In the genomic region with DNA sequence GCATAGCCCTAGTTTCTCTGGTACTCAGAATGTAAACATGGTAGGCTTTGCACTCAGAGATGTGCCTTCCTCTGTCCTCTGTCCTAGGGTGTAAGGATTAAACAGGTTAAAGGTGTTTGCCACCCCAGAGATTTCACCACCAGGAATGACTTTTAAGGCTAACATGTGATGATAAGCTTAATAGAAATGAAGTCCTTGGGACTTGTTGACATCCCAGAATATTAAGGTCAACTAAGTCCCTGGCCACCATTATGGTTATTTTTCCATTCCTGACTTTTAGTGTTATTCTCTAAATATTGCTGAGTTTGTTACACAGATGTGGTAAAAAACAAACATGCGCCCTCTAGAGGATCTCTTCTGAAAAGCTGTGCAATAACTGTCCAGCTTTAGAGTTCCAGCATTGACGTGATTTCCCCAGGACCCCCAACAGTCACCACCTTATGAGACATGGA, we compare ENCODE assay signal across 8 mouse cellular contexts.
DNase-seq lines count a peak whose midpoint lies in the region; ATAC-seq and TF ChIP-seq lines count a peak whose summit lies in the region.

No protein-coding gene starts in this region.

- 8% methylated on average over 2 of the region's 2 CpGs for WGBS in embryonic facial prominence, embryonic 11.5 days
- 12% methylated on average over 2 of the region's 2 CpGs for WGBS in embryonic facial prominence, embryonic 10.5 days
- WGBS in lung, adult 2 months: 18% methylated on average over 2 of the region's 2 CpGs
- 8% methylated on average over 2 of the region's 2 CpGs for WGBS in embryonic facial prominence, embryonic 14.5 days

- H3K36me3 ChIP-seq in embryonic facial prominence, embryonic 11.5 days (replicated peaks; ENCODE audit: control insufficient read depth, insufficient read depth, low read depth, low read length): no peaks in the 10 kb centered on the region
- peaks cover 22% of the 10 kb centered on the region for H3K36me3 ChIP-seq in embryonic facial prominence, embryonic 10.5 days (replicated peaks)
- H3K36me3 ChIP-seq in embryonic facial prominence, embryonic 14.5 days (ENCODE audit: control insufficient read depth, insufficient read depth, low read length): peaks cover 17% of the 10 kb centered on the region

- H3K9ac ChIP-seq in embryonic facial prominence, embryonic 11.5 days (replicated peaks; ENCODE audit: low read length): no peak overlapping the region
- H3K9ac ChIP-seq in embryonic facial prominence, embryonic 14.5 days (ENCODE audit: low read depth, low read length): no peak overlapping the region

- no peak overlapping the region for H3K27ac ChIP-seq in embryonic facial prominence, embryonic 11.5 days (replicated peaks; ENCODE audit: low read depth, low read length)
- no peak overlapping the region for H3K27ac ChIP-seq in embryonic facial prominence, embryonic 10.5 days (replicated peaks)
- no peak overlapping the region for H3K27ac ChIP-seq in embryonic facial prominence, embryonic 14.5 days (replicated peaks; ENCODE audit: low read depth, low read length)

- H3K4me1 ChIP-seq in embryonic facial prominence, embryonic 11.5 days (ENCODE audit: control insufficient read depth, insufficient read depth, low read length): no peaks in the 10 kb centered on the region
- H3K4me1 ChIP-seq in embryonic facial prominence, embryonic 10.5 days: no peaks in the 10 kb centered on the region
- peaks cover 6% of the 10 kb centered on the region for H3K4me1 ChIP-seq in lung, adult 2 months (ENCODE audit: control insufficient read depth, insufficient read depth, low read length)
- H3K4me1 ChIP-seq in embryonic facial prominence, embryonic 14.5 days (ENCODE audit: control insufficient read depth, insufficient read depth, low read length): no peaks in the 10 kb centered on the region

- H3K9me3 ChIP-seq in embryonic facial prominence, embryonic 11.5 days (replicated peaks; ENCODE audit: control insufficient read depth, low read length): no peaks in the 10 kb centered on the region
- no peaks in the 10 kb centered on the region for H3K9me3 ChIP-seq in embryonic facial prominence, embryonic 10.5 days
- no peaks in the 10 kb centered on the region for H3K9me3 ChIP-seq in embryonic facial prominence, embryonic 14.5 days (ENCODE audit: control insufficient read depth, low read length)

- no peak overlapping the region for H3K4me3 ChIP-seq in embryonic facial prominence, embryonic 11.5 days (ENCODE audit: low read depth, low read length)
- H3K4me3 ChIP-seq in embryonic facial prominence, embryonic 10.5 days: no peak overlapping the region
- H3K4me3 ChIP-seq in lung, adult 2 months (replicated peaks; ENCODE audit: extremely low read depth, low read depth, low read length): no peak overlapping the region
- no peak overlapping the region for H3K4me3 ChIP-seq in embryonic facial prominence, embryonic 14.5 days (ENCODE audit: low read depth, low read length)

- H3K4me2 ChIP-seq in embryonic facial prominence, embryonic 11.5 days (ENCODE audit: low read depth, low read length): no peak overlapping the region
- H3K4me2 ChIP-seq in embryonic facial prominence, embryonic 14.5 days (ENCODE audit: low read depth, low read length): no peak overlapping the region

- TF ChIP-seq CTCF in lung, adult 2 months (IDR thresholded peaks at IDR 0.05; ENCODE audit: insufficient read depth, low read length): peak; percentile 31; the same call in 1 of the 2 replicates

- no peaks in the 10 kb centered on the region for H3K27me3 ChIP-seq in embryonic facial prominence, embryonic 11.5 days (ENCODE audit: control insufficient read depth, insufficient read depth, low read length)
- no peaks in the 10 kb centered on the region for H3K27me3 ChIP-seq in embryonic facial prominence, embryonic 10.5 days (replicated peaks; ENCODE audit: low read depth, poor library complexity, severe bottlenecking)
- no peaks in the 10 kb centered on the region for H3K27me3 ChIP-seq in embryonic facial prominence, embryonic 14.5 days (replicated peaks; ENCODE audit: control insufficient read depth, insufficient read depth, low read length)

- DNase-seq in embryonic facial prominence, embryonic 11.5 days (ENCODE audit: low spot score): peak; percentile 81
- DNase-seq in embryonic facial prominence, embryonic 10.5 days (ENCODE audit: low spot score): no peak
- DNase-seq in lung, adult 2 months: no peak
- no peak for DNase-seq in lung, adult 18-20 months
- DNase-seq in embryonic facial prominence, embryonic 14.5 days (ENCODE audit: low spot score): peak; percentile 74
- peak; percentile 48 for DNase-seq in lung, postnatal 25 days (ENCODE audit: low spot score)
- no peak for DNase-seq in urinary bladder, postnatal 10 days (ENCODE audit: low spot score)
- DNase-seq in ovary, postnatal 14 days (ENCODE audit: low spot score): no peak

- no peak for ATAC-seq in embryonic facial prominence, embryonic 11.5 days (replicated peaks; ENCODE audit: insufficient number of reproducible peaks, low FRiP score, low TSS enrichment, low read depth)
- ATAC-seq in embryonic facial prominence, embryonic 14.5 days (ENCODE audit: low read depth): no peak

- no peak for TF ChIP-seq POLR2A in lung, adult 2 months (IDR thresholded peaks at IDR 0.05; ENCODE audit: borderline replicate concordance, extremely low read depth, low read depth, low read length)

Comparison
In these comparisons a context has a peak if more than half of its experiments do, and no peak if none do; other contexts are left out.
1. DNase-seq: peak in embryonic facial prominence, embryonic 11.5 days (single experiment), embryonic facial prominence, embryonic 14.5 days (single experiment) and lung, postnatal 25 days (single experiment); none in embryonic facial prominence, embryonic 10.5 days (single experiment), lung, adult 2 months (single experiment), lung, adult 18-20 months (0 of 2), urinary bladder, postnatal 10 days (single experiment) and ovary, postnatal 14 days (single experiment).